Mouse (Mus musculus) urinary bladder, postnatal 10 days (tissue): ENCODE data around the gene Usp49.

Source experiments
- DNase-seq: peaks from one replicate; pipeline ENCODE4 v3.0.0; 2022; ENCODE audit warnings: low spot score

The Usp49 gene

GRCm38 (mm10) chr17:47694503-47695336 lies 64.2 kb downstream of the Usp49 start, which contains the start of gene Prickle4:
Gene Prickle4, minus strand, starts transcription at chr17:47694736.
- DNase-seq = peak; percentile 94

- no peak for DNase-seq
Measured at GRCm38 (mm10) chr17:47695337-47695710, 64.8 kb downstream of the Usp49 start.

GRCm38 (mm10) chr17:47698156-47698555 lies 67.7 kb downstream of the Usp49 start:
- DNase-seq = no peak

- no peak for DNase-seq
Measured at GRCm38 (mm10) chr17:47699055-47699454, 68.6 kb downstream of the Usp49 start.

- no peak for DNase-seq
Measured at GRCm38 (mm10) chr17:47701793-47702192, 71.3 kb downstream of the Usp49 start.

- DNase-seq = no peak
Measured at GRCm38 (mm10) chr17:47702548-47703345, 72.3 kb downstream of the Usp49 start.

GRCm38 (mm10) chr17:47703556-47703955 lies 73.1 kb downstream of the Usp49 start:
- no peak for DNase-seq

- no peak for DNase-seq
Measured at GRCm38 (mm10) chr17:47704692-47705091, 74.2 kb downstream of the Usp49 start.

- DNase-seq = no peak
Measured at GRCm38 (mm10) chr17:47706196-47706595, 75.7 kb downstream of the Usp49 start.

- no peak for DNase-seq
Measured at GRCm38 (mm10) chr17:47707961-47708360, 77.5 kb downstream of the Usp49 start.

- no peak for DNase-seq
Measured at GRCm38 (mm10) chr17:47708972-47709371, 78.5 kb downstream of the Usp49 start.

- no peak for DNase-seq
Measured at GRCm38 (mm10) chr17:47710036-47710435, 79.5 kb downstream of the Usp49 start.

GRCm38 (mm10) chr17:47711883-47712282 lies 81.4 kb downstream of the Usp49 start:
- DNase-seq = no peak

- no peak for DNase-seq
Measured at GRCm38 (mm10) chr17:47712889-47713571, 82.5 kb downstream of the Usp49 start.

- no peak for DNase-seq
Measured at GRCm38 (mm10) chr17:47715037-47715436, 84.5 kb downstream of the Usp49 start.

- DNase-seq = no peak
Measured at GRCm38 (mm10) chr17:47721183-47721582, 90.7 kb downstream of the Usp49 start.

- no peak for DNase-seq
Measured at GRCm38 (mm10) chr17:47726566-47726965, 96.1 kb downstream of the Usp49 start, which contains the start of gene Pgc. Gene Pgc, plus strand, starts transcription at chr17:47726842.

- no peak for DNase-seq
Measured at GRCm38 (mm10) chr17:47730633-47731575, 100.4 kb downstream of the Usp49 start.

- DNase-seq = no peak
Measured at GRCm38 (mm10) chr17:47735553-47736100, 105.1 kb downstream of the Usp49 start.
